Mouse (Mus musculus) liver, embryonic 14.5 days (tissue): ENCODE results near the gene Mybpc2. TPM values are rescaled to one million over a fixed set of nuclear protein-coding genes. Genes with fewer than 3 reads are reported as not detected.
A peak's percentile ranks its signal among the peaks of the same experiment; 100 is the strongest.

Experiments used
- ATAC-seq: fragments of 200-750 bp; cut with Nextera tagmentation; 2 replicates; pipeline ENCODE4 v1.8.0; 2017; ENCODE audit warnings: moderate number of reproducible peaks, mild to moderate bottlenecking, moderate library complexity; ENCODE audit not compliant: insufficient read depth
- DNase-seq, 3 experiments: peaks; one replicate each; pipeline ENCODE4 v3.0.0-alpha.2; 2012 to 2013; ENCODE audit warnings: low read depth in 3 of 3, low spot score in 3 of 3
- H3K27ac ChIP-seq: fragments of 300-500 bp; sonication (generic); 2 replicates; pipeline ENCODE4 v1.5.1; 2014; ENCODE audit warnings: moderate library complexity, mild to moderate bottlenecking, control low read depth, inconsistent platforms
- H3K27me3 ChIP-seq: fragments of 300-500 bp; sonication (generic); 2 replicates; pipeline ENCODE4 v1.6.1; 2014; ENCODE audit warnings: mild to moderate bottlenecking, low read length, moderate library complexity; ENCODE audit not compliant: control insufficient read depth, insufficient read depth
- H3K36me3 ChIP-seq: fragments of 300-500 bp; sonication (generic); replicated peaks from 2 replicates; pipeline ENCODE4 v1.6.1; 2014; ENCODE audit warnings: low read depth; ENCODE audit not compliant: control insufficient read depth, insufficient read depth
- H3K4me1 ChIP-seq, 2 experiments: fragments of 200-500 bp in 1 of 2; fragments of 300-500 bp in 1 of 2; sonication (generic) in 1 of 2; replicated peaks; 2 replicates each; pipeline ENCODE4 v1.6.1; 2012 to 2014; ENCODE audit warnings: antibody characterized with exemption in 1 of 2, inconsistent platforms in 1 of 2, low read length in 1 of 2; ENCODE audit not compliant: control insufficient read depth in 2 of 2, insufficient read depth in 2 of 2
- H3K4me2 ChIP-seq: fragments of 300-500 bp; sonication (generic); 2 replicates; pipeline ENCODE4 v1.6.1; 2014; ENCODE audit warnings: low read depth, mild to moderate bottlenecking, control low read depth, moderate library complexity
- H3K4me3 ChIP-seq, 2 experiments: fragments of 200-500 bp in 1 of 2; fragments of 300-500 bp in 1 of 2; sonication (generic) in 1 of 2; 2 replicates each; pipeline ENCODE4 v1.5.1; 2012 to 2014; ENCODE audit warnings: low read depth in 2 of 2, low read length in 2 of 2, mild to moderate bottlenecking in 2 of 2, control low read depth in 1 of 2, inconsistent platforms in 1 of 2, moderate library complexity in 1 of 2; ENCODE audit not compliant: insufficient read depth in 1 of 2
- H3K9ac ChIP-seq: fragments of 300-500 bp; sonication (generic); replicated peaks from 2 replicates; pipeline ENCODE4 v1.6.1; 2014; ENCODE audit warnings: mild to moderate bottlenecking, control low read depth, moderate library complexity
- H3K9me3 ChIP-seq: fragments of 300-500 bp; sonication (generic); 2 replicates; pipeline ENCODE4 v1.6.1; 2016; ENCODE audit warnings: low read length, mixed read lengths; ENCODE audit not compliant: control insufficient read depth
- CTCF ChIP-seq: IDR thresholded peaks from 2 replicates; pipeline ENCODE4 v1.5.1; 2016; ENCODE audit warnings: antibody characterized with exemption, low read depth, control low read depth
- EP300 ChIP-seq: IDR thresholded peaks from 2 replicates; pipeline ENCODE4 v1.6.1; 2016; ENCODE audit warnings: antibody characterized with exemption, low read depth
- WGBS: fragments of 180-500 bp; shearing (Covaris S2); extraction: QIAGEN DNeasy Blood & Tissue Kit; methylation state at CpG from one replicate; pipeline ENCODE4 v1.1.7; 2014; ENCODE audit not compliant: insufficient replicate concordance; 5-methylcytosine and 5-hydroxymethylcytosine counted together
- polyA plus RNA-seq, 2 experiments: library from polyadenylated mRNA; depleted of rRNA in 1 of 2; stranded (reverse) in 1 of 2; unstranded in 1 of 2; fragments of >200 nt; fragmentation: Nextera tagmentation in 1 of 2; extraction: Ambion mirVana in 1 of 2; gene quantifications; 2 replicates each; pipeline versions ENCODE4 v1.2.1 to v1.2.3; 2012 to 2014

The Mybpc2 gene
- polyA plus RNA-seq, 2 experiments = not detected

- no peak for TF ChIP-seq EP300
- no peak for TF ChIP-seq CTCF
- H3K27ac ChIP-seq = no peak overlapping the region
- no peaks in the 10 kb centered on the region for H3K9me3 ChIP-seq
- H3K4me3 ChIP-seq = no peak overlapping the region
- H3K4me2 ChIP-seq = no peak overlapping the region
- H3K9ac ChIP-seq = no peak overlapping the region
- no peaks in the 10 kb centered on the region for H3K36me3 ChIP-seq
- peaks cover 52% of the 10 kb centered on the region for H3K27me3 ChIP-seq
- WGBS = 68% methylated on average over 10 of the region's 10 CpGs
- H3K4me1 ChIP-seq = peaks cover 11 to 23% of the 10 kb centered on the region in 2 experiments
- ATAC-seq (no peak), DNase-seq (no peak)
Observed at GRCm38 (mm10) chr7:44463556-44464225, 60.8 kb downstream of the Mybpc2 start.

- peaks cover 52% of the 10 kb centered on the region for H3K27me3 ChIP-seq
- peaks cover 11 to 21% of the 10 kb centered on the region in 2 experiments for H3K4me1 ChIP-seq
- no peak overlapping the region for H3K4me3 ChIP-seq
- H3K4me2 ChIP-seq = no peak overlapping the region
- no peak for TF ChIP-seq CTCF
- no peak for TF ChIP-seq EP300
- no peaks in the 10 kb centered on the region for H3K9me3 ChIP-seq
- ATAC-seq = no peak
- no peaks in the 10 kb centered on the region for H3K36me3 ChIP-seq
- WGBS = 18% methylated on average over 8 of the region's 8 CpGs
- DNase-seq = no peak
- no peak overlapping the region for H3K9ac ChIP-seq
- H3K27ac ChIP-seq = no peak overlapping the region
Observed at GRCm38 (mm10) chr7:44463056-44463425, 61.4 kb downstream of the Mybpc2 start.

GRCm38 (mm10) chr7:44462218-44463055, 62.0 kb downstream of the Mybpc2 start:
- Histone ChIP-seq H3K4me1 (peaks cover 11 to 19% of the 10 kb centered on the region in 2 experiments), H3K4me2 (no peak overlapping the region), H3K9ac (no peak overlapping the region), H3K36me3 (no peaks in the 10 kb centered on the region), H3K27ac (no peak overlapping the region), H3K9me3 (no peaks in the 10 kb centered on the region), H3K27me3 (peaks cover 52% of the 10 kb centered on the region), H3K4me3 (no peak overlapping the region)
- ATAC-seq (no peak), DNase-seq (no peak)
- WGBS = 12% methylated on average over 70 of the region's 77 CpGs
- TF ChIP-seq EP300 = no peak
- peak; percentile 69 for TF ChIP-seq CTCF

- Histone ChIP-seq H3K4me1 (peaks cover 11 to 17% of the 10 kb centered on the region in 2 experiments), H3K27ac (no peak overlapping the region), H3K27me3 (peaks cover 52% of the 10 kb centered on the region), H3K4me3 (no peak overlapping the region), H3K9ac (no peak overlapping the region), H3K9me3 (no peaks in the 10 kb centered on the region), H3K36me3 (no peaks in the 10 kb centered on the region), H3K4me2 (no peak overlapping the region)
- no peak for ATAC-seq
- TF ChIP-seq CTCF (no peak), EP300 (no peak)
- DNase-seq = no peak
- WGBS = 42% methylated on average over 57 of the region's 57 CpGs
Observed at GRCm38 (mm10) chr7:44461503-44462217, 62.8 kb downstream of the Mybpc2 start.
